Mouse (Mus musculus) forebrain, embryonic 16.5 days (tissue): ENCODE measurements around the gene Arhgap9. TPM values are rescaled to one million over a fixed set of nuclear protein-coding genes. Genes with fewer than 3 reads are reported as not detected.
A peak's percentile ranks its signal among the peaks of the same experiment; 100 is the strongest.
"Not testable (repeated sequence)": the region's sequence is repeated elsewhere in the genome, so short reads cannot be mapped to it uniquely, and the experiment has no call there.

Experiments used
- ATAC-seq: fragments of 200-750 bp; cut with Nextera tagmentation; 2 replicates; pipeline ENCODE4 v1.8.0; 2017; ENCODE audit warnings: mild to moderate bottlenecking, moderate library complexity
- H3K27ac ChIP-seq: fragments of 300-500 bp; sonication (generic); 2 replicates; pipeline ENCODE4 v1.5.1; 2014; ENCODE audit warnings: low read length, control low read depth
- H3K27me3 ChIP-seq: fragments of 300-500 bp; sonication (generic); replicated peaks from 2 replicates; pipeline ENCODE4 v1.6.1; 2014; ENCODE audit warnings: low read length; ENCODE audit not compliant: control insufficient read depth, insufficient read depth
- H3K36me3 ChIP-seq: fragments of 300-500 bp; sonication (generic); 2 replicates; pipeline ENCODE4 v1.6.1; 2014; ENCODE audit not compliant: control insufficient read depth, insufficient read depth
- H3K4me1 ChIP-seq: fragments of 300-500 bp; sonication (generic); replicated peaks from 2 replicates; pipeline ENCODE4 v1.6.1; 2014; ENCODE audit warnings: low read length; ENCODE audit not compliant: control insufficient read depth, insufficient read depth
- H3K4me2 ChIP-seq: fragments of 300-500 bp; sonication (generic); 2 replicates; pipeline ENCODE4 v1.6.1; 2014; ENCODE audit warnings: mild to moderate bottlenecking, low read length, control low read depth
- H3K4me3 ChIP-seq: fragments of 300-500 bp; sonication (generic); replicated peaks from 2 replicates; pipeline ENCODE4 v1.5.1; 2014; ENCODE audit warnings: mild to moderate bottlenecking, low read length, control low read depth
- H3K9ac ChIP-seq: fragments of 300-500 bp; sonication (generic); replicated peaks from 2 replicates; pipeline ENCODE4 v1.6.1; 2014; ENCODE audit warnings: low read depth, low read length, control low read depth
- H3K9me3 ChIP-seq: fragments of 300-500 bp; sonication (generic); 2 replicates; pipeline ENCODE4 v1.6.1; 2016; ENCODE audit warnings: low read length; ENCODE audit not compliant: control insufficient read depth
- WGBS: fragments of 180-500 bp; shearing (Covaris S2); extraction: QIAGEN DNeasy Blood & Tissue Kit; methylation state at CpG from one replicate; pipeline ENCODE4 v1.1.7; 2014; 5-methylcytosine and 5-hydroxymethylcytosine counted together
- polyA plus RNA-seq: library from polyadenylated mRNA; unstranded; fragments of >200 nt; fragmentation: Nextera tagmentation; extraction: Ambion mirVana; gene quantifications from 2 replicates; pipeline ENCODE4 v1.2.1, GENCODE M21; 2015

Gene Arhgap9
- polyA plus RNA-seq, 1 experiment from 2014 or later: 0.49 TPM

DNA sequence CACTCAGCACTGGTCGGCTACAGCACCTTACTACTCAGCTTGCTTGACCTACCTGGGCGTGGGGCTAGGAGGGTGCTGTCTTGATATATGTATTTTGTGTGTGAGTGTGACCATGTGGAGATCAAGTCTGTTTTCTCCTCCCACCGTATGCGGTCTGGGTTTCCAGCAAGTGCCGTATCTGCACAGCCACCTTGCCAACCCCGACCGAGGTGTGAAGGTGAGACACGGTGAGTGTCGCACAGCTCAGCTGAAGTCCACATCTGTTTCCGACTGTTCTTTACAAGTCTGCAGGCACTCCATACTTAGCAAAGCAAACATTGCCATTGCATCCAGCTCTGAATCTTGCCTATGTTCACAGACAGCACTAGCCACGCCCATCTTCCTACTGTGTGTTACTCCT lies 18.6 kb upstream of the Arhgap9 start:
- Histone ChIP-seq H3K36me3 (peaks cover 70% of the 10 kb centered on the region), H3K4me1 (no peaks in the 10 kb centered on the region), H3K9ac (no peak overlapping the region), H3K4me3 (no peak overlapping the region), H3K27ac (no peak overlapping the region), H3K4me2 (no peak overlapping the region), H3K27me3 (no peaks in the 10 kb centered on the region), H3K9me3 (no peaks in the 10 kb centered on the region)
- no peak for ATAC-seq
- WGBS: 93% methylated on average over 11 of the region's 11 CpGs

DNA sequence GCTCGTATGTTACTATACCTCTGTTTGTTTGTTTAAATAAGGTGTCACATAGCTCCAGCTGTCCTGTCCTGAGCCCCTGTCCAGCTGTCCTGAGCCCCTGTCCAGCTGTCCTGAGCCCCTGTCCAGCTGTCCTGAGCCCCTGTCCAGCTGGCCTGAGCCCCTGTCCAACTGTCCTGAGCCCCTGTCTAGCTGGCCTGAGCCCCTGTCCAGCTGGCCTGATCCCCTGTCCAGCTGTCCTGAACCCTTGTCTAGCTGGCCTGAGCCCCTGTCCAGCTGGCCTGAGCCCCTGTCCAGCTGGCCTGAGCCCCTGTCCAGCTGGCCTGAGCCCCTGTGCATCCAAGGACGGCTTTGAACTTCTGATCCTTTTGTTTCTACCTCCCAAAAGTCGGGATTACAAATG lies 12.6 kb upstream of the Arhgap9 start:
- 87% methylated on average over 3 of the region's 3 CpGs for whole genome bisulfite sequencing

DNA sequence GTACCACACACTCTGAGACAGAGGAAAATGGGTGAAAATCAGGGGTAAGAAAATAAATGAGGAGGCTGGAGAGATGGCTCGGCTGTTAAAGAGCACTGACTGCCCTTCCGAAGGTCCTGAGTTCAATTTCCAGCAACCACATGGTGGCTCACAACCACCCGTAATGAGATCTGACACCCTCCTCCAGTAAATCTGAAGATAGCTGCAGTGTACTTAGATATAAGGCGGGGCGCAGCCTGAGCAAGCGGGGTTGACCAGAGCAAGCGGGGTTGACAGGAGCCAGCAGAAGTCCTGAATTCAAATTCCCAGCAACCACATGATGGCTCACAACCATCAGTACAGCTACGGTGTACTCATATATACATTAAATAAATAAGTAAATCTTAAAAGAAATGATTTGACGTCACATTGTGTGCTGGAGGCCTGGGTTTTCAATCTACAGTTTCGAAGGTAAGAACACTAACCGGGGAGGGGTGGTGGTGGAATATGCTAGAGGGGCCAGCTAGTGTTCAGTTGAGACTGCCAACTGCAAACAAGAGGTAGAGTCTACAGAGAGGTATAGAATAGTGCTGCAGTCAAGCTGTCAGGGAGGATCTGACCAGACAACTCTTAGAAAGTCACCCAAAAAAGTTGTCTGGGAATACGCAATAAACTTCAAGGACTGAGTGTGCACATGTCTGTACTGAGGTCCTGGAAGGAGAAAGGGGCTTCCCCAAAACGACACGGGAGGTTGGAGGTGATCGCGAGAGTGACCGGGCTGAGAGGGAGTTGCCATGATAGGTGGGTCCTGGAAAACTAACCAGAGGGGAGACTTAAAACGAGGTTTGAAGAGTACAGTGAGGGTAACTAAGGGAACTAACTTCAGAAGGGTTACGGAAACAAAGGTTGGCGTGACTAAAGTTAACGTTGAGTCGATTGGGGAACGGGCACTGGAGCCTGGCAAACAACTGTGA lies 11.0 kb upstream of the Arhgap9 start:
- peak overlapping the region; percentile 91 for H3K4me2 ChIP-seq
- ATAC-seq: peak; percentile 6
- peaks cover 27% of the 10 kb centered on the region for H3K36me3 ChIP-seq
- H3K27me3 ChIP-seq: no peaks in the 10 kb centered on the region
- H3K9me3 ChIP-seq: no peaks in the 10 kb centered on the region
- peak overlapping the region; percentile 77 for H3K4me3 ChIP-seq
- H3K4me1 ChIP-seq: peaks cover 9% of the 10 kb centered on the region
- H3K9ac ChIP-seq: peak overlapping the region; percentile 87
- 38% methylated on average over 23 of the region's 23 CpGs for WGBS
- H3K27ac ChIP-seq: peak overlapping the region; percentile 64

More for the DNA sequence above, 12.6 kb upstream of the Arhgap9 start:
- H3K4me2 ChIP-seq, ATAC-seq, H3K4me3 ChIP-seq, H3K27me3 ChIP-seq, H3K4me1 ChIP-seq, H3K9me3 ChIP-seq, H3K9ac ChIP-seq, H3K27ac ChIP-seq: not testable (repeated sequence)
- H3K36me3 ChIP-seq: peaks cover 38% of the 10 kb centered on the region

DNA sequence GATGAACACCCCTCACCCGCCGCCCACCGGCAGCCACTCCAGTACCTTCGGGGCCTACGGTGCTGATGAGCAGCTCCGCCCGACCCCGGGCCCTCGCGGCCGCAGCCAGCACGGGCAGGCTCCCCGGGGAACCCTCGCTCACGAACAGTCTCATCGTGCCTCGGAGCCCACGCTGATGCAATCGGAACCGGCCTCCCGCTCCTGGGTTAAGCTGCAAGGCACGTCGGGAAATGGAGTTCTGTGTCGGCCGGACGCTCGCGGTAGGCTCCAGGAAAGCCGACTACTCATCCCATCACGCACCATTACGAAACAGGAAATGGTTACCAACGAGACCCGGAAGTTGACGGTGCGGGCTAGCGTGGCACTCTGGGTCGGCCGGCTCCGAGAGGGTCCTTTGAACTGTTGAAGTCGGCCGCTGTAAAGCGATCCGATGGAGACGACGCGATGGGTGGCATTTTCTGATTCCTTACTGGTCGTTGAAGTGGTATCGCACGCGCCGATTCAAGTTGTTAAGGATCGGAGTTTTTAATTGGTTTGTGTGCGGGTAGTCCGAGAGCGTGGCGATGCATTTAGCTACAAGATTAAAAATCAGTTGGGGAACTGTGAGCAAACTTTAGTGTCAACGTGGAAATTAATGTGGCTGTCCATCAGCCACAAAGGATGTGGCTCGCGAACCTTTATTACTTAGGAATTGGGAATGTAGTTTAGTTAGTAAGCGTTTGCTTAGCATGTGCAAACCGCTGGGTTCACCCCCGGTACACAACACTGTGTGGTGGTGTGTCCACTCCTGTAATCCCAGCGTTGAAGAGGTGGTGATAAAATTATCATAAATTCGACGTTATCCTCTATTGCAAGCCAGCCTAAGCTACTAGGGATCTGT lies 10.0 kb upstream of the Arhgap9 start, which contains the start of gene Mars:
Gene Mars (minus strand): TSS at position 311 of the 880 bp plus-strand sequence.
- WGBS: under 1% methylated on average over 65 of the region's 65 CpGs
- Histone ChIP-seq H3K4me2 (peak within 1 kb of the TSS; percentile 91), H3K4me3 (peak within 1 kb of the TSS; percentile 77), H3K9me3 (no peaks in the 10 kb centered on the region), H3K9ac (peak within 1 kb of the TSS; percentile 87), H3K4me1 (peaks cover 9% of the 10 kb centered on the region), H3K27ac (peak within 1 kb of the TSS; percentile 75), H3K27me3 (no peaks in the 10 kb centered on the region), H3K36me3 (peaks cover 22% of the 10 kb centered on the region)
- ATAC-seq: peak; percentile 98

DNA sequence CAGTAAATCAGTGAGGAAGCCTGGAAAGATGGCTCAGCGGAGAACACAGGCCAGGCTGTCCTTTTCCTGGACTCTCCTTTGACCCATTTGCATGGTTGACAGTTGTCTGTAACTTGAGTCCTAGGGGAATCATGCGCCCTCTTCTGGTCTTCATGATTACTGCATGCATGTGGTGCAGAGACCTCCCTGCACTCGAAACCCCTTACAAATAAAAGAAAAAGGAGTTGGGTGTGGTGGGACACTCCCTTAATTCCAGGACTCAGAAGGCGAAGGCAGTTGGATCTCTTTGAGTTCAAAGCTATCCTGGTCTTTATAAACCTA lies 9.4 kb upstream of the Arhgap9 start:
- Histone ChIP-seq H3K36me3 (peaks cover 16% of the 10 kb centered on the region; the same call in 1 of the 2 replicates), H3K9ac (peak overlapping the region; percentile 55; the same call in 1 of the 2 replicates), H3K4me1 (peaks cover 9% of the 10 kb centered on the region), H3K27me3 (no peaks in the 10 kb centered on the region), H3K4me3 (peak overlapping the region; percentile 77), H3K9me3 (no peaks in the 10 kb centered on the region), H3K27ac (peak overlapping the region; percentile 75), H3K4me2 (peak overlapping the region; percentile 72)
- ATAC-seq: peak; percentile 22
- under 1% methylated on average over 4 of the region's 4 CpGs for WGBS

DNA sequence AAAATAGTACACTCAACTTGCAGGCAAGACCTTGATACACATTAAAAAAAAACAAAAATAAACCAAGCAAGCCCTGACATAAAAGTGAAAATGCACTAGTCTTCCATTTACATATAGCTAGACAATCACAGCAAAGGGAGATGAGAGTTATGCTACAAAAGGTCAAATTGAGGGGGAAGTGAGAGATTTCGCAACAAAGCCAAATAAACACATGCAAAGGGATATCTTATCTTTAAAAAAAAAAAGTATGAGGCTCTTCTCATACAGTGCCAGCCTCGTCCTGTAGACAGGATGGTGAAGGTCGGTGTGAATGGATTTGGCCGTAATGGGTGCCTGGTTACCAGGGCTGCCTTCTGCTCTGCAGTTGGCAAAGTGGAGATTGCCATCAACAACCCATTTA lies 8.9 kb upstream of the Arhgap9 start:
- no peak for ATAC-seq
- Histone ChIP-seq H3K4me1 (peaks cover 9% of the 10 kb centered on the region), H3K4me3 (no peak overlapping the region), H3K27ac (no peak overlapping the region), H3K36me3 (peaks cover 11% of the 10 kb centered on the region; the same call in 1 of the 2 replicates), H3K27me3 (no peaks in the 10 kb centered on the region), H3K9me3 (no peaks in the 10 kb centered on the region), H3K9ac (no peak overlapping the region), H3K4me2 (no peak overlapping the region)
- 80% methylated on average over 4 of the region's 4 CpGs for WGBS

DNA sequence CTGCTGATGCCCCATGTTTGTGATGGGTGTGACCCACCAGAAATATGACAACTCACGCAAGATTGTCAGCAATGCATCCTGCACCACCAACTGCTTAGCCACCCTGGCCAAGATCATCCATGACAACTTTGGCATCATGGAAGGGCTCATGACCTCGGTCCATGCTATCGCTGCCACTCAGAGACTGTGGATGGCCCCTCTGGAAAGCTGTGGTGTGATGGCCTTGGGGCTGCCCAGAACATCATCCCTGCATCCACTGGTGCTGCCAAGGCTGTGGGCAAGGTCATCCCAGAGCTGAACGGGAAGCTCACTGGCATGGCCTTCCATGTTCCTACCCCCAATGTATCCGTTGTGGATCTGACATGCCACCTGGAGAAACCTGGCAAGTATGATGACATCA lies 8.2 kb upstream of the Arhgap9 start:
- H3K9me3 ChIP-seq, H3K4me2 ChIP-seq, H3K9ac ChIP-seq, H3K4me3 ChIP-seq, H3K36me3 ChIP-seq, ATAC-seq, H3K4me1 ChIP-seq, H3K27me3 ChIP-seq, H3K27ac ChIP-seq: not testable (repeated sequence)
- WGBS: 96% methylated on average over 5 of the region's 5 CpGs

DNA sequence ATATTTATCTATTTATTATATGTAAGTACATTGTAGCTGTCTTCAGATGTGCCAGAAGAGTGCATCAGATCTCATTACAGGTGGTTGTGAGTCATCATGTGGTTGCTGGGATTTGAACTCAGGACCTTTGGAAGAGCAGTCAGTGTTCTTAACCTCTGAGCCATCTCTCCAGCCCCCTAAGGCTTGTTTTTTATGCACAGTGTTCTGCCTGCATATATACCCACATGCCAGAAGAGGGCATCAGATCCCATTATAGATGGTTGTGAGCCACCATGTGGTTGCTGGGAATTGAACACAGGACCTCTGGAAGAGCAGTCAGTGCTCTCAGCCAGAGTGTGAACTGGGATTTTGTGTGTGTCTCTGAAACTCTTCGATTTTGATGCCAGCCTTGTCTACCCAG lies 6.8 kb upstream of the Arhgap9 start:
- not testable (repeated sequence) for H3K9me3 ChIP-seq, H3K27me3 ChIP-seq, H3K27ac ChIP-seq, H3K4me3 ChIP-seq, H3K9ac ChIP-seq, H3K4me1 ChIP-seq, ATAC-seq, H3K4me2 ChIP-seq, H3K36me3 ChIP-seq
- WGBS: 84% methylated on average over 1 of the region's 1 CpGs

DNA sequence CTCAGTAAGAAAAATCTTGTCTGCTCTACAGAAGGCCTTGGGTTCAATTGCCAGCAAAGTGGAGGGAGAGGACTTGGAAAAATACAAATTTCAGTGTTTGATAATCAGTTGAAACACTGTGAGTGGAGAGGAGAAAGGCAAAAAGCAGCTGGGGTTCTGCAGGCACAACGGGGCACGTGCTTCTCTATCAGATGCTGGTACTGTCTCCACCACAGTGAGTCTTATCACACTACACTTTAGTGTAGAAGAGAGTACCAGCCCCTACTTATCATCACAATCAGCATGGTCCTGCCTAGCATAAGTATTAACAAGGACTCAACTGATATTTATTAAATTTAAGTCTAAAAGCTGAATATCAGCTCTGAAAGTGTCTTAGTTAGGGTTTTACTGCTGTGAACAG lies 4.5 kb upstream of the Arhgap9 start:
- WGBS: 75% methylated on average over 2 of the region's 2 CpGs
- Histone ChIP-seq H3K4me3 (no peak overlapping the region), H3K36me3 (no peaks in the 10 kb centered on the region), H3K4me2 (no peak overlapping the region), H3K4me1 (no peaks in the 10 kb centered on the region), H3K27me3 (0 out of 2 replicates have a peak, but pooled peaks cover 2% of the 10 kb centered on the region), H3K9me3 (no peaks in the 10 kb centered on the region), H3K27ac (no peak overlapping the region), H3K9ac (no peak overlapping the region)
- no peak for ATAC-seq
